Mouse (Mus musculus): ENCODE measurements around the gene Tnfrsf26.

- no peak for TF ChIP-seq CTCF (IDR thresholded peaks at IDR 0.05; ENCODE audit: low read depth)
- no peak for TF ChIP-seq EP300 (IDR thresholded peaks at IDR 0.05; ENCODE audit: low read depth)
Measured at GRCm38 (mm10) chr7:143565015-143565647, 63.4 kb downstream of the Tnfrsf26 start.
